Comparison of ENCODE assay signal across 8 mouse cellular contexts in genomic region chr7:59245541-59245940, GRCm38 (mm10). TPM values are rescaled to one million over a fixed set of nuclear protein-coding genes. Genes with fewer than 3 reads are reported as not detected.
DNase-seq lines count a peak whose midpoint lies in the region; ATAC-seq and TF ChIP-seq lines count a peak whose summit lies in the region.
"Had no signal": no experiment of that assay in that cellular context is flagged by ENCODE, and none has a peak within 500 bp of the region (broad histone marks: within the 10 kb centered on the region; RNA-seq: fewer than 3 reads in every experiment).

No protein-coding gene starts in this region.

- H3K4me3 ChIP-seq in layer of hippocampus, adult 2 months, result no peak overlapping the region
- no peak overlapping the region for H3K4me3 ChIP-seq in MEL (ENCODE audit: control insufficient read depth in 1 of 2, insufficient read depth in 1 of 2, low read depth in 2 of 2, low read length in 2 of 2)
- H3K4me3 ChIP-seq: liver, embryonic 13.5 days had no signal

- H3K27me3 ChIP-seq in MEL (ENCODE audit: control insufficient read depth in 1 of 2, insufficient read depth in 2 of 2, low read length in 2 of 2), result no peaks in the 10 kb centered on the region
- H3K27me3 ChIP-seq: liver, embryonic 13.5 days had no signal

- DNase-seq in layer of hippocampus, adult 2 months (ENCODE audit: low spot score in 2 of 2), result no peak
- no peak for DNase-seq in layer of hippocampus, adult 9-11 months
- DNase-seq in A20 (ENCODE audit: low read depth, low spot score) (peak; percentile 62), MEL (ENCODE audit: low read depth, low spot score) (peak; percentile 49)
- no peak for DNase-seq in ovary, adult 18-20 months (ENCODE audit: low spot score)
- DNase-seq: liver, embryonic 13.5 days had no signal

- peaks cover 0 to 7% of the 10 kb centered on the region in 2 experiments; a peak in 2 of 4 replicates for H3K4me1 ChIP-seq in MEL (ENCODE audit: control insufficient read depth in 1 of 2, insufficient read depth in 2 of 2, low read length in 2 of 2)
- H3K4me1 ChIP-seq: liver, embryonic 13.5 days had no signal

- no peak for TF ChIP-seq RAD21 in MEL (IDR thresholded peaks at IDR 0.05; ENCODE audit: low read depth, low read length)

- no peak for TF ChIP-seq POLR2A in MEL (IDR thresholded peaks at IDR 0.05; ENCODE audit: control insufficient read depth in 1 of 2, insufficient read depth in 1 of 2, low read depth in 1 of 2, low read length in 2 of 2, poor library complexity in 1 of 2)

- ATAC-seq in megakaryocyte-erythroid progenitor cell, adult 5-6 weeks (replicated peaks; ENCODE audit: low FRiP score, low TSS enrichment, poor library complexity, severe bottlenecking), result peak; percentile 85
- no peak for ATAC-seq in monocyte, adult 5-6 weeks (replicated peaks; ENCODE audit: insufficient number of reproducible peaks, low FRiP score, low TSS enrichment, poor library complexity, severe bottlenecking)

- peaks cover 6 to 27% of the 10 kb centered on the region in 2 experiments for H3K36me3 ChIP-seq in MEL (ENCODE audit: control insufficient read depth in 1 of 2, insufficient read depth in 2 of 2, low read length in 2 of 2)

- H3K9ac ChIP-seq in MEL (ENCODE audit: control insufficient read depth, low read depth, low read length, poor library complexity, severe bottlenecking), result no peak overlapping the region
- H3K9ac ChIP-seq: liver, embryonic 13.5 days had no signal

- H3K79me2 ChIP-seq in MEL (ENCODE audit: control insufficient read depth, insufficient read depth, low read length, poor library complexity), result peaks cover 6% of the 10 kb centered on the region

- peak; percentile 54 for TF ChIP-seq CTCF in layer of hippocampus, adult 2 months (conservative IDR thresholded peaks at IDR 0.05)
- peak; percentile 16 to 37 (median 26); a peak in 3 of 6 replicates for TF ChIP-seq CTCF in MEL (IDR thresholded peaks at IDR 0.05 in 2 of 3, conservative IDR thresholded peaks at IDR 0.05 in 1 of 3; ENCODE audit: control insufficient read depth in 1 of 3, insufficient read depth in 1 of 3, low read depth in 2 of 3, low read length in 3 of 3, poor library complexity in 1 of 3, severe bottlenecking in 1 of 3)

- no peak overlapping the region for H3K27ac ChIP-seq in layer of hippocampus, adult 2 months
- H3K27ac ChIP-seq in MEL (ENCODE audit: control insufficient read depth, low read depth, low read length), result no peak overlapping the region
- H3K27ac ChIP-seq: liver, embryonic 13.5 days had no signal

- no peaks in the 10 kb centered on the region for H3K9me3 ChIP-seq in MEL (replicated peaks; ENCODE audit: insufficient read depth, low read length)
- H3K9me3 ChIP-seq: liver, embryonic 13.5 days had no signal

- no peak for TF ChIP-seq EP300 in MEL (IDR thresholded peaks at IDR 0.05; ENCODE audit: low read depth in 1 of 2, low read length in 2 of 2)

TF ChIP-seq in MEL, 35 proteins besides CTCF, POLR2A, EP300 and RAD21:
- TF ChIP-seq TCF12 (IDR thresholded peaks at IDR 0.05; ENCODE audit: low read depth, low read length), result no peak
- no peak for TF ChIP-seq NRF1 (IDR thresholded peaks at IDR 0.05; ENCODE audit: insufficient read depth, low read depth, low read length, poor library complexity, severe bottlenecking)
- TF ChIP-seq UBTF (IDR thresholded peaks at IDR 0.05; ENCODE audit: borderline replicate concordance, insufficient read depth, low read depth, low read length), result no peak
- TF ChIP-seq ETS1 (IDR thresholded peaks at IDR 0.05; ENCODE audit: low read depth, low read length), result no peak
- TF ChIP-seq MXI1 (IDR thresholded peaks at IDR 0.05; ENCODE audit: low read depth, low read length), result no peak
- no peak for TF ChIP-seq ELF1 (IDR thresholded peaks at IDR 0.05; ENCODE audit: low read depth, low read length)
- no peak for TF ChIP-seq USF1 (IDR thresholded peaks at IDR 0.05; ENCODE audit: low read depth, low read length)

RNA-seq across cellular contexts. Expression of gene Ube3a, which starts 17.0 kb away (rescaled TPM):
- 100 to 1,000 TPM; 143 to 145 TPM for total RNA-seq in layer of hippocampus, adult 2 months (2021)
- total RNA-seq in MEL (2012; rRNA removed), result 81.7 and 84.1 TPM in 2 replicates
- polyA plus RNA-seq in MEL (2012; ENCODE audit: insufficient read depth in 1 of 2, insufficient read length in 2 of 2, low read depth in 1 of 2, low replicate concordance in 2 of 2, missing spikeins in 1 of 2), result 100 to 1,000 TPM in 1 of 2 experiments, 10 to 100 TPM in 1; 46.3 to 112 TPM
- total RNA-seq in megakaryocyte-erythroid progenitor cell, adult 5-6 weeks (2014; fragmentation: Nextera tagmentation), result 77.9 and 110 TPM in 2 replicates
- 79.6 and 125 TPM in 2 replicates for total RNA-seq in megakaryocyte-erythroid progenitor cell, adult 5-6 weeks (2017)
- total RNA-seq in monocyte, adult 5-6 weeks (2017), result 79.6 to 124 TPM (median 86.1 TPM) in 3 replicates

Comparison
In these comparisons a context has a peak if more than half of its experiments do, and no peak if none do; other contexts are left out.
1. DNase-seq: peak in A20 (single experiment) and MEL (single experiment); none in layer of hippocampus, adult 2 months (0 of 2), layer of hippocampus, adult 9-11 months (single experiment) and ovary, adult 18-20 months (single experiment).